In genomic region chr11:62744103-62744502, GRCm38 (mm10) we compare ENCODE assay signal across 9 mouse cellular contexts. TPM values are rescaled to one million over a fixed set of nuclear protein-coding genes. Genes with fewer than 3 reads are reported as not detected.
DNase-seq lines count a peak whose midpoint lies in the region; ATAC-seq lines count a peak whose summit lies in the region.
"Had no signal": no experiment of that assay in that cellular context is flagged by ENCODE, and none has a peak within 500 bp of the region (broad histone marks: within the 10 kb centered on the region; RNA-seq: fewer than 3 reads in every experiment).

No protein-coding gene starts in this region.

- no peak overlapping the region for H3K4me3 ChIP-seq in limb, embryonic 11.5 days (ENCODE audit: low read depth, low read length)

- no peak overlapping the region for H3K27ac ChIP-seq in limb, embryonic 11.5 days (replicated peaks; ENCODE audit: low read depth, low read length)

- no peak overlapping the region for H3K4me2 ChIP-seq in limb, embryonic 11.5 days (ENCODE audit: low read depth, severe bottlenecking)

- no peaks in the 10 kb centered on the region for H3K9me3 ChIP-seq in limb, embryonic 11.5 days (ENCODE audit: control insufficient read depth, low read length)

- ATAC-seq in activated CD4-positive, CD25-positive, alpha-beta regulatory T cell, adult 4 months: peak; percentile 58
- peak; percentile 77 for ATAC-seq in common myeloid progenitor, adult 5-6 weeks (replicated peaks; ENCODE audit: low read depth, poor library complexity, severe bottlenecking)
- ATAC-seq in limb, embryonic 11.5 days (ENCODE audit: insufficient number of reproducible peaks, low FRiP score, low TSS enrichment, low read depth): no peak
- peak; percentile 62; the same call in 1 of the 2 replicates for ATAC-seq in neutrophil, adult 5-6 weeks (ENCODE audit: extremely low read depth, insufficient number of reproducible peaks, low FRiP score, poor library complexity, severe bottlenecking)

- no peak overlapping the region for H3K9ac ChIP-seq in limb, embryonic 11.5 days (ENCODE audit: low read length)

- 41% methylated on average over 5 of the region's 5 CpGs for WGBS in limb, embryonic 11.5 days

- no peaks in the 10 kb centered on the region for H3K36me3 ChIP-seq in limb, embryonic 11.5 days (ENCODE audit: control insufficient read depth, insufficient read depth, low read length)

- peak; percentile 72 for DNase-seq in CD4-positive helper T cell, adult 2 months (ENCODE audit: low read depth, low spot score)
- DNase-seq in gastrocnemius, postnatal 10 days: peak; percentile 65
- DNase-seq in kidney, adult 8-10 months: peak; percentile 23 to 60
- DNase-seq in limb, embryonic 11.5 days (ENCODE audit: low spot score): peak; percentile 84
- peak; percentile 36 to 77 for DNase-seq in thymus, postnatal 10 days (ENCODE audit: low spot score in 2 of 2)

- H3K27me3 ChIP-seq in limb, embryonic 11.5 days (ENCODE audit: control insufficient read depth, insufficient read depth, low read length): no peaks in the 10 kb centered on the region

- peaks cover 11% of the 10 kb centered on the region for H3K4me1 ChIP-seq in limb, embryonic 11.5 days (ENCODE audit: control insufficient read depth, insufficient read depth, low read length)

RNA-seq across cellular contexts. Expression of gene Gm10428, which starts 8.8 kb away (rescaled TPM):
- not detected for polyA plus RNA-seq in activated CD4-positive, CD25-positive, alpha-beta regulatory T cell, adult 4 months (2017; shearing (Covaris generic))
- not detected in 2 replicates for total RNA-seq in common myeloid progenitor, adult 5-6 weeks (2017)
- not detected for total RNA-seq in gastrocnemius, postnatal 10 days (2021)
- polyA plus RNA-seq in limb, embryonic 11.5 days (2014; fragmentation: Nextera tagmentation; extraction: Ambion mirVana): 0.99 TPM in 1 of 2 replicates, not detected in the other
- total RNA-seq in neutrophil, adult 5-6 weeks (2017): not detected in 2 replicates
- polyA plus RNA-seq: stomach, embryonic 16.5 days had no signal

RNA-seq across cellular contexts. Expression of gene Zfp287, which starts 12.4 kb away (rescaled TPM):
- 10 to 100 TPM; 17.0 to 20.4 TPM for polyA plus RNA-seq in activated CD4-positive, CD25-positive, alpha-beta regulatory T cell, adult 4 months (2017; shearing (Covaris generic))
- 1.6 and 3.9 TPM in 2 replicates for total RNA-seq in common myeloid progenitor, adult 5-6 weeks (2017)
- total RNA-seq in gastrocnemius, postnatal 10 days (2021): 1 to 10 TPM; 2.3 to 3.4 TPM
- polyA plus RNA-seq in limb, embryonic 11.5 days (2014; fragmentation: Nextera tagmentation; extraction: Ambion mirVana): 13.1 and 16.3 TPM in 2 replicates
- total RNA-seq in neutrophil, adult 5-6 weeks (2017): 10.6 and 12.8 TPM in 2 replicates

RNA-seq across cellular contexts. Expression of gene Zfp286, which starts 45.2 kb away (rescaled TPM):
- polyA plus RNA-seq in activated CD4-positive, CD25-positive, alpha-beta regulatory T cell, adult 4 months (2017; shearing (Covaris generic)): 1 to 10 TPM; 1.5 to 2.7 TPM
- total RNA-seq in common myeloid progenitor, adult 5-6 weeks (2017): 4.2 and 5.1 TPM in 2 replicates
- total RNA-seq in gastrocnemius, postnatal 10 days (2021): 1 to 10 TPM; 1.3 to 3.5 TPM
- 33.8 and 36.1 TPM in 2 replicates for polyA plus RNA-seq in limb, embryonic 11.5 days (2014; fragmentation: Nextera tagmentation; extraction: Ambion mirVana)
- 0.81 and 2.9 TPM in 2 replicates for total RNA-seq in neutrophil, adult 5-6 weeks (2017)
